Mouse (Mus musculus) thymus, postnatal 4 days (tissue): ENCODE data around the gene Gm8265.
"Not testable (repeated sequence)": the region's sequence is repeated elsewhere in the genome, so short reads cannot be mapped to it uniquely, and the experiment has no call there.

Experiments
- DNase-seq: peaks from one replicate; pipeline ENCODE4 v3.0.0; 2021

Gm8265 gene

DNA sequence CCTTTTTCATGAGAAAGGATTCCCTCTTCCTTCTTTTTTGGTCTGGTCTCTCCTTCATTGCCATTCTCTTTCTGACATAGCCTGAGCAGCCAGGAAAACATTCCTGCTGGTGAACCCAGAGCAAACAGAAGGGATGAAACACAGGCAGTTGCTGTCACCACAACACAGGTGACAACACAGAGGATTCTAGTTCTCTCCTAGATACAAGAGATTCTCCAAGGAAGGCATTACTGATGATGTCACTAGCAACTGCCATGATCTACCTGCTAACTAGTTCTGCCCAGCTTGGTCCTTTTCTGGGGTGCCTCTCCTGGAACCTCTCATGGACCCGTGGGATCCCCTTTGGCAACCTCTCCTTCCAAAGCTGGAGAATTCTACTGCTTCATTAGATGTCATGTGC is at the start of gene Gm8265:
TSS of gene Gm8265 (minus strand) at position 101 of the 400 bp plus-strand sequence.
- not testable (repeated sequence) for DNase-seq
